Mouse (Mus musculus): ENCODE results near the gene Sprr3. TPM values are rescaled to one million over a fixed set of nuclear protein-coding genes. Genes with fewer than 3 reads are reported as not detected.
"Not testable (repeated sequence)": the region's sequence is repeated elsewhere in the genome, so short reads cannot be mapped to it uniquely, and the experiment has no call there.

The Sprr3 gene
- polyA plus RNA-seq (2012; rRNA removed) = 0.19 TPM in 1 of 2 replicates, not detected in the other

DNA sequence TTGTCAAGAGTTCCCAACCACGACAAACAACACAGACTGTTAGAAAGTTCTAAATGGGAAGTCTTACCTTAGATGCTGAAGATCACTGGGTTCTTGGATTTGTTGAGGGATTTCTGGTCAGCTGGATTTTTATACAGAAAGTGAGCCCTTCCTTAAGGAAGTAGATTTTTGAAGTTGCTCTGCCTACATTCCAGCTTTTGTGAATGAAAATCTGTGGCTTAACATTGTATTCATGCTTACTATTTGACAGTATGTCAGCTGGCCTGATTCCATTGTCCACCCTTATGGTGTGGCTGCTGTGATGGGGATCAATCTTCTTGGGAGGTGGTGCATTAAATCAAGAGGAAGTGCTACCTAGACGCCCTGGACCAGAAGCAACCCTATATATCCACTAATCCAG is at the start of gene Sprr3:
Sprr3 (minus strand) TSS at position 101 of the 400 bp plus-strand sequence.
- Histone ChIP-seq H3K4me3 (ENCODE audit: low read depth, low read length) (no peak within 1 kb of the TSS), H3K36me3 (ENCODE audit: control insufficient read depth, insufficient read depth, low read length) (no peaks in the 10 kb centered on the region), H3K4me1 (ENCODE audit: control insufficient read depth, insufficient read depth, insufficient read length, low read length) (no peaks in the 10 kb centered on the region), H3K27ac (ENCODE audit: insufficient read depth, low read depth, low read length) (no peak within 1 kb of the TSS), H3K27me3 (ENCODE audit: control insufficient read depth, insufficient read depth, low read length) (no peaks in the 10 kb centered on the region)
- WGBS = 64% methylated on average over 2 of the region's 2 CpGs
- TF ChIP-seq CTCF (IDR thresholded peaks at IDR 0.05; ENCODE audit: extremely low read depth, insufficient read length, insufficient replicate concordance, low read depth, low read length) (no peak), POLR2A (IDR thresholded peaks at IDR 0.05; ENCODE audit: low read depth, low read length) (no peak)

- no peak overlapping the region for H3K4me3 ChIP-seq (ENCODE audit: low read depth, low read length)
- WGBS = 24% methylated on average over 1 of the region's 1 CpGs
- no peaks in the 10 kb centered on the region for H3K27me3 ChIP-seq (ENCODE audit: control insufficient read depth, insufficient read depth, low read length)
- TF ChIP-seq CTCF (IDR thresholded peaks at IDR 0.05; ENCODE audit: extremely low read depth, insufficient read length, insufficient replicate concordance, low read depth, low read length) (no peak), POLR2A (IDR thresholded peaks at IDR 0.05; ENCODE audit: low read depth, low read length) (no peak)
- no peak overlapping the region for H3K27ac ChIP-seq (ENCODE audit: insufficient read depth, low read depth, low read length)
- H3K4me1 ChIP-seq (ENCODE audit: control insufficient read depth, insufficient read depth, insufficient read length, low read length) = no peaks in the 10 kb centered on the region
- no peaks in the 10 kb centered on the region for H3K36me3 ChIP-seq (ENCODE audit: control insufficient read depth, insufficient read depth, low read length)
These were observed 49.7 kb upstream of the Sprr3 start for GRCm38 (mm10) chr3:92508185-92508584.

GRCm38 (mm10) chr3:92503528-92503927 is 45.0 kb upstream of the Sprr3 start:
- H3K4me1 ChIP-seq (ENCODE audit: control insufficient read depth, insufficient read depth, insufficient read length, low read length) = no peaks in the 10 kb centered on the region
- no peak overlapping the region for H3K27ac ChIP-seq (ENCODE audit: insufficient read depth, low read depth, low read length)
- H3K4me3 ChIP-seq (ENCODE audit: low read depth, low read length) = no peak overlapping the region
- no peak for TF ChIP-seq CTCF (IDR thresholded peaks at IDR 0.05; ENCODE audit: extremely low read depth, insufficient read length, insufficient replicate concordance, low read depth, low read length)
- H3K27me3 ChIP-seq (ENCODE audit: control insufficient read depth, insufficient read depth, low read length) = no peaks in the 10 kb centered on the region
- H3K36me3 ChIP-seq (ENCODE audit: control insufficient read depth, insufficient read depth, low read length) = no peaks in the 10 kb centered on the region

DNA sequence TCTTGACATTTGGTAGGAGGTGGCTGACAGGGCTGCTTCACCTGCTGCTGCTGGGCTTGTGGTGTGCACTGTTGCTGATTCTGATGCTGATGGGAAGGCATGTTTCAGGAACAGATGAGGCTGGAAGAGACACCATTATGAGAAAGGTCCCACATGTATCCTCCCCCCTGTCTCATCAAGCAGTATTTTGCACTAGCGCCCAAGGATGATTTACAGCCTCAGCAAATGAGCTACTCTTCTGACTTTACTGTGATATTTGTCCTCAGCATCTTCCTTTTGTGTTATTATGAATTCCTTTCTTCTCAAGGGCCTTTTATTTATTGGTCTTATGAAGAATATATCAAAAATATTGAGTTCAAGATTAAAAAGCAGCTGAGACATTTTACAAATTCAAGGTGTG is 41.9 kb upstream of the Sprr3 start, which contains the start of gene Sprr4:
Sprr4 (minus strand) TSS at position 101 of the 400 bp plus-strand sequence.
- H3K27me3 ChIP-seq (ENCODE audit: control insufficient read depth, insufficient read depth, low read length) = no peaks in the 10 kb centered on the region
- 90% methylated on average over 1 of the region's 1 CpGs for WGBS
- no peak within 1 kb of the TSS for H3K4me3 ChIP-seq (ENCODE audit: low read depth, low read length)
- no peak for TF ChIP-seq POLR2A (IDR thresholded peaks at IDR 0.05; ENCODE audit: low read depth, low read length)
- no peak for TF ChIP-seq CTCF (IDR thresholded peaks at IDR 0.05; ENCODE audit: extremely low read depth, insufficient read length, insufficient replicate concordance, low read depth, low read length)
- no peaks in the 10 kb centered on the region for H3K4me1 ChIP-seq (ENCODE audit: control insufficient read depth, insufficient read depth, insufficient read length, low read length)
- no peaks in the 10 kb centered on the region for H3K36me3 ChIP-seq (ENCODE audit: control insufficient read depth, insufficient read depth, low read length)
- H3K27ac ChIP-seq (ENCODE audit: insufficient read depth, low read depth, low read length) = no peak within 1 kb of the TSS

DNA sequence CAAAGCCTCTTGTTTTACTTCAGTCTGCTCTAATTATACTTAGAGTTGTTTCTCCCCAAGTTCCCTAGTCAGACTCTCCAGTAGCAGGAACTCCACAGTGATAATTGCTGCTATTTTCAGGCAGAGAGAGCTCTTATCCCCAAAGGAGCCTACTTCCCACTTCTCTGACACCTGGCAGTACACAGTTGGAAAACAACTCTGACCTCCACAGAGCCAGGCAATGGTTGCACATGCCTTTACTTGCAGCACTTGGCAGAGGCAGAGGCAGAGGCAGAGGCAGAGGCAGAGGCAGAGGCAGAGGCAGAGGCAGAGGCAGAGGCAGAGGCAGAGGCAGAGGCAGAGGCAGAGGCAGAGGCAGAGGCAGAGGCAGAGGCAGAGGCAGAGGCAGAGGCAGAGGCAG is 31.7 kb upstream of the Sprr3 start:
- not testable (repeated sequence) for H3K4me1 ChIP-seq (ENCODE audit: control insufficient read depth, insufficient read depth, insufficient read length, low read length); H3K4me3 ChIP-seq (ENCODE audit: low read depth, low read length); H3K27me3 ChIP-seq (ENCODE audit: control insufficient read depth, insufficient read depth, low read length); H3K27ac ChIP-seq (ENCODE audit: insufficient read depth, low read depth, low read length); H3K36me3 ChIP-seq (ENCODE audit: control insufficient read depth, insufficient read depth, low read length)

- 8% methylated on average over 1 of the region's 1 CpGs for WGBS
- TF ChIP-seq CTCF (IDR thresholded peaks at IDR 0.05; ENCODE audit: extremely low read depth, insufficient read length, insufficient replicate concordance, low read depth, low read length) (no peak), POLR2A (IDR thresholded peaks at IDR 0.05; ENCODE audit: low read depth, low read length) (no peak)
These were observed 27.8 kb upstream of the Sprr3 start for GRCm38 (mm10) chr3:92486307-92486706.

DNA sequence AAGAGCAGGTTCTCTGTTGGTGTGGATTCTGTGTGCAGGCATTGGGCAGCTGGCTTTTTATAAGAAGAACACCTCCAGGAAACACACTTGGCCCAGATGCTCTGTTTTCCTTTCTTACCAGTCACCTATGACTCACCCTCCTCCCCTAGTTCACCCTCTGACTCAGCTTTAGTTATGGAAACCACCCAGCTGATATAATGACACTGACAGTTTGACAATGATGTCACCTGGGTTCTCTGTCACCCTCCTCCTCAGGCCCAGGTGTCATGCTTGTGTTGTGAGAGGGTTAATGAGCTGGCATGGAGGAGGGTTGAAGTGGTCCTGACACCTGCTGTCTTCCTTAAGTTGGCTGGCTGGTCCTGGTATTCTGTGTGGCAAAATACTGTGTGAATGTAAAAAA is 27.3 kb upstream of the Sprr3 start, which contains the start of gene Sprr1a:
Sprr1a (minus strand) TSS at position 33 of the 400 bp plus-strand sequence.
- H3K27me3 ChIP-seq (ENCODE audit: control insufficient read depth, insufficient read depth, low read length) = no peaks in the 10 kb centered on the region
- TF ChIP-seq POLR2A (IDR thresholded peaks at IDR 0.05; ENCODE audit: low read depth, low read length) (no peak), CTCF (IDR thresholded peaks at IDR 0.05; ENCODE audit: extremely low read depth, insufficient read length, insufficient replicate concordance, low read depth, low read length) (no peak)
- no peaks in the 10 kb centered on the region for H3K36me3 ChIP-seq (ENCODE audit: control insufficient read depth, insufficient read depth, low read length)
- no peaks in the 10 kb centered on the region; the same call in 1 of the 2 replicates for H3K4me1 ChIP-seq (ENCODE audit: control insufficient read depth, insufficient read depth, insufficient read length, low read length)
- no peak within 1 kb of the TSS for H3K27ac ChIP-seq (ENCODE audit: insufficient read depth, low read depth, low read length)
- H3K4me3 ChIP-seq (ENCODE audit: low read depth, low read length) = no peak within 1 kb of the TSS

More at GRCm38 (mm10) chr3:92486307-92486706, 27.8 kb upstream of the Sprr3 start:
- Histone ChIP-seq H3K4me3 (ENCODE audit: low read depth, low read length) (no peak overlapping the region), H3K4me1 (ENCODE audit: control insufficient read depth, insufficient read depth, insufficient read length, low read length) (no peaks in the 10 kb centered on the region; the same call in 1 of the 2 replicates), H3K27ac (ENCODE audit: insufficient read depth, low read depth, low read length) (no peak overlapping the region), H3K36me3 (ENCODE audit: control insufficient read depth, insufficient read depth, low read length) (no peaks in the 10 kb centered on the region), H3K27me3 (ENCODE audit: control insufficient read depth, insufficient read depth, low read length) (no peaks in the 10 kb centered on the region)

- not testable (repeated sequence) for H3K4me1 ChIP-seq (ENCODE audit: control insufficient read depth, insufficient read depth, insufficient read length, low read length); H3K27me3 ChIP-seq (ENCODE audit: control insufficient read depth, insufficient read depth, low read length); H3K4me3 ChIP-seq (ENCODE audit: low read depth, low read length); H3K27ac ChIP-seq (ENCODE audit: insufficient read depth, low read depth, low read length); H3K36me3 ChIP-seq (ENCODE audit: control insufficient read depth, insufficient read depth, low read length)
These were observed 22.7 kb upstream of the Sprr3 start for GRCm38 (mm10) chr3:92481249-92481648.
